Mouse (Mus musculus) stomach, postnatal 0 days (tissue): ENCODE measurements at regions not wholly inside any gene's neighbourhood (a gene's known extent, or its start where the extent isn't known, plus 50 kb on each side); places are given as distances from the start of the nearest gene placed in this dataset.

Experiments used
- CTCF ChIP-seq: IDR thresholded peaks from 2 replicates; pipeline ENCODE4 v1.5.1; 2016; ENCODE audit warnings: antibody characterized with exemption, low read depth, mild to moderate bottlenecking, moderate library complexity
- EP300 ChIP-seq: optimal IDR thresholded peaks from 2 replicates; pipeline ENCODE3; 2016; ENCODE audit warnings: antibody characterized with exemption

DNA sequence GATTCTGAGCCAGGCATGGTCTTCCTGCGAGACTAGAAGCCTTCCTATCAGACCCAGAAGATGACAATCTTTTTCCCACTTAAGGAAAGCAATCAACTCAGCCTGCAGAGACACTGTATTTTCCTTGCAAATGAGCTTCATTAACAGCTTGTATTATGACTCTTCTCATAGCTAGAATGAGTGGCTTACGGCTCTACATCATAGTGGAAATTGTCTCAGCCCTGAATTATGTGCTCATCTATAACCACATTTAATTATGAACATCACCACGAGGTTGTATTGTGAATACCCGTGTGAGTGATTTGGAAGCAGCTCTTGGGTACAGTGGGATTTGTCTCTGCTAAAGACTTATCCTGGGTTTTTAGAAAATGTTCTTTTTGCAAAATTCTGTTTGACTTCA lies 97.2 kb upstream of the Nck2 start:
- TF ChIP-seq CTCF, result no peak
- TF ChIP-seq EP300, result no peak
